Mouse (Mus musculus): Measurements from ENCODE around the gene Nckipsd. TPM values are rescaled to one million over a fixed set of nuclear protein-coding genes. Genes with fewer than 3 reads are reported as not detected.

Gene Nckipsd
- total RNA-seq, 2 experiments from 2014 or later, result 7.9 to 8.3 TPM

GRCm38 (mm10) chr9:108832390-108833108 lies 24.4 kb downstream of the Nckipsd start:
- intact Hi-C loops (cut with DNase I), result no loop called here
- peak; percentile 77 for DNase-seq (ENCODE audit: low spot score)

- no peak for DNase-seq (ENCODE audit: low spot score)
- intact Hi-C loops (cut with DNase I), result no loop called here
These were observed 34.8 kb downstream of the Nckipsd start for GRCm38 (mm10) chr9:108842989-108843388.

- intact Hi-C loops (cut with DNase I), result no loop called here
- DNase-seq (ENCODE audit: low spot score), result no peak
These were observed 37.2 kb downstream of the Nckipsd start for GRCm38 (mm10) chr9:108845390-108845789.

GRCm38 (mm10) chr9:108847374-108847773 lies 39.2 kb downstream of the Nckipsd start:
- intact Hi-C loops (cut with DNase I), result no loop called here
- no peak for DNase-seq (ENCODE audit: low spot score)

GRCm38 (mm10) chr9:108848419-108848818 lies 40.3 kb downstream of the Nckipsd start:
- intact Hi-C loops (cut with DNase I), result no loop called here
- no peak for DNase-seq (ENCODE audit: low spot score)

GRCm38 (mm10) chr9:108852976-108853375 lies 44.8 kb downstream of the Nckipsd start, which contains the start of gene Slc26a6:
Slc26a6 (plus strand) TSS chr9:108853283.
- no peak for DNase-seq (ENCODE audit: low spot score)
- intact Hi-C loops (cut with DNase I), result no loop called here

GRCm38 (mm10) chr9:108853635-108854240 lies 45.6 kb downstream of the Nckipsd start:
- intact Hi-C loops (cut with DNase I), result no loop called here
- peak; percentile 89 for DNase-seq (ENCODE audit: low spot score)

GRCm38 (mm10) chr9:108854241-108854696 lies 46.1 kb downstream of the Nckipsd start:
- peak; percentile 78 for DNase-seq (ENCODE audit: low spot score)
- intact Hi-C loops (cut with DNase I), result no loop called here

- no peak for DNase-seq (ENCODE audit: low spot score)
- intact Hi-C loops (cut with DNase I), result no loop called here
These were observed 47.2 kb downstream of the Nckipsd start for GRCm38 (mm10) chr9:108855335-108855734.

- DNase-seq (ENCODE audit: low spot score), result no peak
- intact Hi-C loops (cut with DNase I), result no loop called here
These were observed 50.8 kb downstream of the Nckipsd start for GRCm38 (mm10) chr9:108858792-108859527.

Small RNA genes lying within 50 kb of the gene (microRNA-seq; reads per million reads assigned to microRNA genes)
- gene Gm23156, result not detected

Other genes with a start within 250 kb of the Nckipsd start
- 10 to 100 TPM; 47.5 to 47.6 TPM for gene Impdh2, start 248.1 kb upstream of the Nckipsd start, total RNA-seq (2021)
- gene Ndufaf3, start 240.9 kb upstream of the Nckipsd start, total RNA-seq (2021), result 10 to 100 TPM; 70.6 to 77.9 TPM
- gene Dalrd3, start 238.5 kb upstream of the Nckipsd start, total RNA-seq (2021), result 10 to 100 TPM; 21.0 to 21.3 TPM
- gene Wdr6, start 229.6 kb upstream of the Nckipsd start, total RNA-seq (2021), result 10 to 100 TPM; 14.3 to 16.1 TPM
- gene P4htm, start 210.7 kb upstream of the Nckipsd start, total RNA-seq (2021), result 10 to 100 TPM; 14.5 to 18.5 TPM
- 10 to 100 TPM; 41.3 to 42.2 TPM for gene Arih2, start 159.0 kb upstream of the Nckipsd start, total RNA-seq (2021)
- 100 to 1,000 TPM; 192 to 211 TPM for gene Slc25a20, start 146.3 kb upstream of the Nckipsd start, total RNA-seq (2021)
- gene Prkar2a, start 119.1 kb upstream of the Nckipsd start, total RNA-seq (2021), result 10 to 100 TPM; 80.3 to 81.8 TPM
- 10 to 100 TPM; 21.1 to 26.4 TPM for gene Ip6k2, start 24.6 kb upstream of the Nckipsd start, total RNA-seq (2021)
- under 1 TPM; 0.03 to 0.23 TPM for gene Celsr3, start 18.0 kb downstream of the Nckipsd start, total RNA-seq (2021)
- 10 to 100 TPM; 27.4 to 28.7 TPM for gene Slc26a6, start 44.9 kb downstream of the Nckipsd start, total RNA-seq (2021)
- not detected for gene Tmem89, start 106.3 kb downstream of the Nckipsd start, total RNA-seq (2021)
- gene Uqcrc1, start 128.3 kb downstream of the Nckipsd start, total RNA-seq (2021), result 1,000 to 10,000 TPM; 2,451 to 2,563 TPM
- under 1 TPM; 0.23 to 0.61 TPM for gene Col7a1, start 145.2 kb downstream of the Nckipsd start, total RNA-seq (2021)
- gene Ucn2, start 177.6 kb downstream of the Nckipsd start, total RNA-seq (2021), result not detected
- gene Pfkfb4, start 183.4 kb downstream of the Nckipsd start, total RNA-seq (2021), result 1 to 10 TPM; 2.3 to 2.7 TPM
- gene Shisa5, start 230.2 kb downstream of the Nckipsd start, total RNA-seq (2021), result 10 to 100 TPM; 43.0 to 43.2 TPM